Mouse (Mus musculus): ENCODE results near the gene Tunar.

DNA sequence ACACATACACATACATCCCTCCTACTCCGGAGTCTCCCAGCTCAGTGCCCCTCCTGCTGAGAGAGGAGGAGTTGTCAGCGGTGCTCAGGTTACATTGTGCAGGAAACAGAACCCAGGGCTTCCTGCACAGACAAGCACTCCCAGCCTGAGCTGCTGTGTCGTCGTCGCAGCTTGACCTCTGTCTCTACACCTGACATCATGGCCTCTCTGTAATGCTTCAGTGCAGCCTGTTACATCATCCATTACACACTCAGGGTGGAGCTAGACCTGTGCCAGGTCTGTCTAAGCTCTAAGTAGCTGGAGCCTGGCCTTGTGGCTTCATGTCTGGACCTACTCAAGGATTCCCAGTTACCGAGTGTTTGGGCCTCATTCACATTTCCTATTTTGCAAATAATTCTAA, 86.8 kb downstream of the Tunar start:
- TF ChIP-seq CTCF (IDR thresholded peaks at IDR 0.05; ENCODE audit: extremely low read depth, insufficient read depth, low read length) (no peak), POLR2A (IDR thresholded peaks at IDR 0.05; ENCODE audit: extremely low read depth, insufficient read depth, low read length) (no peak)
